Mouse (Mus musculus) embryonic fibroblast, embryonic 13.5 days (primary cell): Measurements from ENCODE around the gene Gm43191.

Experiments
- CTCF ChIP-seq: IDR thresholded peaks from 2 replicates; pipeline ENCODE4 v1.5.1; 2011; ENCODE audit warnings: mild to moderate bottlenecking, control low read depth, low read length, moderate library complexity, borderline replicate concordance; ENCODE audit not compliant: insufficient read depth
- POLR2A ChIP-seq: IDR thresholded peaks from 2 replicates; pipeline ENCODE4 v1.6.1; 2011; ENCODE audit warnings: low read depth, mild to moderate bottlenecking, control low read depth, low read length, moderate library complexity

DNA sequence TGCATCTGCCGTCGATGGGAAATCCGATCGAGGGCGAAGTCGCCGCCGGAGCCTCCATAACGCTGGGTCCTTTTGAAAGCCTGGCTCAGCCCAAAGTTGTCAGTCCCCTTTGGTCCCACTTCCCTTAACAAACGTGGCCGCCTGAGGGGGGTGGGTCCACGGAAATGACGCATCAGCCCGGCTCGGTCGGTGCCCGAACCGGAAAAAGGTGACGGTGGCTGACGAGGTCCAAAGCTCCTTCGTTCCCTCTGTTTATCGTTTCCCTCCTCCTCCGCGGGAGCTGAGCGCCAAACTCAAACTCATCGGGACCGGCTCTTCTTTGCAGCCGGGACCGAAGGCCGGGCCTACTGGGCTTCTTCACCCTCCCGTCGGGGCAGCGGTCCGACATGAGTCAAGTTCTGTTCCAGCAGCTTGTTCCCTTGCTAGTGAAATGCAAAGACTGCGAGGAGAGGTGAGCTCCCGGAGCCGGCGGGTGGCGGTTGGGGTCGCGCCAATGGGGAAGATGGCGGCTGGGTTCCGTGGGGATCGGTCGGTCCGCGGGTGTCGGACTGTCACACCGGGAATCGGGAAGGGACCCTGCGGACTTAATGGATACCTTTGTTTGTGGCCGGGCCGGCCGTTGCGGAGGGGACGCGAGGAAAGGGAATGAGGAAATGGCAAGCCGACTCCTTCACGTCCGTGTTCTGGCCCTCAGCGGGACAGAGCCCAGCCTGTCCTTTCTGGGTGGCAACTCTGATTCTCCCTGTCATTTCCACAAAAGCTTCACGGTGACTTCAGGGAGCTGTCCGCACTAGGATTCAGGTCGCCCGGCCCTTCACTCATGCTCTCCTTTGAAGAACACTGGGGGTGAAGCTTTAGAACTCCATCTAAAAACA is 86.1 kb downstream of the Gm43191 start, which contains the start of gene Sass6:
- TF ChIP-seq POLR2A (peak; percentile 56), CTCF (no peak)
